In genomic region chr12:79092569-79092968, GRCm38 (mm10) we compare ENCODE assay signal across 8 mouse cellular contexts. TPM values are rescaled to one million over a fixed set of nuclear protein-coding genes. Genes with fewer than 3 reads are reported as not detected.
A peak's percentile ranks its signal among the peaks of the same experiment; 100 is the strongest.
DNase-seq lines count a peak whose midpoint lies in the region; TF ChIP-seq lines count a peak whose summit lies in the region.

No protein-coding gene starts in this region.

- no peak for TF ChIP-seq EP300 in CH12.LX (IDR thresholded peaks at IDR 0.05; ENCODE audit: low read length)

- peaks cover 4% of the 10 kb centered on the region for H3K9me3 ChIP-seq in CH12.LX (replicated peaks; ENCODE audit: low read length)

- H3K4me1 ChIP-seq in CH12.LX (ENCODE audit: control insufficient read depth in 1 of 2, insufficient read depth in 2 of 2): peaks cover 0 to 25% of the 10 kb centered on the region in 2 experiments; a peak in 2 of 4 replicates
- peaks cover 14% of the 10 kb centered on the region for H3K4me1 ChIP-seq in bone marrow macrophage, adult 2 months (ENCODE audit: control insufficient read depth, insufficient read depth, low read length)

- no peaks in the 10 kb centered on the region for H3K27me3 ChIP-seq in CH12.LX (replicated peaks)

- H3K4me2 ChIP-seq in CH12.LX (ENCODE audit: insufficient read depth, low read depth, poor library complexity, severe bottlenecking): no peak overlapping the region

- no peak overlapping the region for H3K4me3 ChIP-seq in CH12.LX (replicated peaks in 1 of 3; ENCODE audit: low read depth in 2 of 3, low read length in 2 of 3, poor library complexity in 1 of 3)
- H3K4me3 ChIP-seq in bone marrow macrophage, adult 2 months (ENCODE audit: insufficient read depth, low read length): no peak overlapping the region

- peak; percentile 19 for DNase-seq in cerebellum, adult 9-11 months
- DNase-seq in cerebellum, adult 9-10 months: no peak
- DNase-seq in CH12.LX (ENCODE audit: extremely low read depth): peak; percentile 68
- DNase-seq in heart, postnatal 36 days: peak; percentile 50 to 71
- peak; percentile 37 to 47 for DNase-seq in left cerebral cortex, postnatal 25 days (ENCODE audit: low spot score in 2 of 2)
- peak; percentile 47 for DNase-seq in ovary, postnatal 14 days (ENCODE audit: low spot score)
- DNase-seq in thymus, postnatal 25 days: peak; percentile 76

- TF ChIP-seq CTCF in CH12.LX (conservative IDR thresholded peaks at IDR 0.05 in 1 of 2, IDR thresholded peaks at IDR 0.05 in 1 of 2; ENCODE audit: low read depth in 2 of 2, low read length in 2 of 2): peak; percentile 63 to 89
- peak; percentile 96 for TF ChIP-seq CTCF in bone marrow macrophage, adult 2 months (IDR thresholded peaks at IDR 0.05; ENCODE audit: low read depth, low read length)

- peak; percentile 87 for TF ChIP-seq RAD21 in CH12.LX (IDR thresholded peaks at IDR 0.05; ENCODE audit: low read depth, low read length)

- TF ChIP-seq POLR2A in CH12.LX (IDR thresholded peaks at IDR 0.05; ENCODE audit: low read depth, low read length): no peak
- TF ChIP-seq POLR2A in bone marrow macrophage, adult 2 months (IDR thresholded peaks at IDR 0.05; ENCODE audit: borderline replicate concordance, low read depth, low read length): no peak

- peaks cover 0 to 2% of the 10 kb centered on the region in 2 experiments for H3K36me3 ChIP-seq in CH12.LX (replicated peaks in 1 of 2; ENCODE audit: control insufficient read depth in 1 of 2, insufficient read depth in 1 of 2, low read length in 1 of 2)

- in situ Hi-C loops in CH12.LX (cut with MboI; ENCODE audit: low pct_ligation_motif_present, low pct_unique_long_range_greater_than_20kb, low sequenced_read_pairs): loop anchor here (25.0 kb wide), 1 partner anchor 1030 kb away; no protein-coding TSS in a partner anchor

- dilution Hi-C loops in CH12.LX (cut with MboI; ENCODE audit: extremely low pct_ligation_motif_present, extremely low pct_unique_long_range_greater_than_20kb, low sequenced_read_pairs): no loop called here

- H3K9ac ChIP-seq in CH12.LX (ENCODE audit: insufficient read depth, low read depth): no peak overlapping the region

- no peaks in the 10 kb centered on the region; the same call in none of the 2 replicates for H3K79me2 ChIP-seq in CH12.LX (replicated peaks; ENCODE audit: control insufficient read depth, extremely low read depth, insufficient read depth, poor library complexity, severe bottlenecking)

- H3K27ac ChIP-seq in CH12.LX (ENCODE audit: insufficient read depth, low read depth): no peak overlapping the region
- H3K27ac ChIP-seq in bone marrow macrophage, adult 2 months (ENCODE audit: insufficient read depth, low read depth, low read length): peak overlapping the region; percentile 8

- intact Hi-C loops in heart, postnatal 36 days (cut with DNase I): loop anchor here (1.0 to 10.0 kb wide), 4 partner anchors 69 to 878 kb away; partner anchors contain the start of genes Atp6v1d and Eif2s1
- intact Hi-C loops in left cerebral cortex, postnatal 25 days (cut with DNase I): loop anchor here (1.0 kb wide), 2 partner anchors 69 to 174 kb away; no protein-coding TSS in a partner anchor

TF ChIP-seq in CH12.LX, 34 proteins besides CTCF, POLR2A, EP300 and RAD21:
- TF ChIP-seq KAT2A (IDR thresholded peaks at IDR 0.05; ENCODE audit: insufficient replicate concordance, low read length) (no peak), ELF1 (IDR thresholded peaks at IDR 0.05; ENCODE audit: low read depth, low read length) (no peak), ZC3H11A (IDR thresholded peaks at IDR 0.05; ENCODE audit: low read depth, low read length) (peak; percentile 68), SMC3 (IDR thresholded peaks at IDR 0.05; ENCODE audit: low read depth, low read length) (peak; percentile 97), UBTF (IDR thresholded peaks at IDR 0.05; ENCODE audit: low read depth, low read length) (no peak), MAZ (IDR thresholded peaks at IDR 0.05; ENCODE audit: low read depth, low read length) (no peak), MAFK (IDR thresholded peaks at IDR 0.05; ENCODE audit: insufficient replicate concordance, low read length) (0 out of 2 replicates have a peak, but pooled peaks have one; percentile 30), NELFE (IDR thresholded peaks at IDR 0.05; ENCODE audit: low read depth, low read length) (no peak)

RNA-seq across cellular contexts. Expression of gene Pigh, which starts 3.1 kb away (rescaled TPM):
- total RNA-seq in CH12.LX (2012; rRNA removed): 12.8 and 13.0 TPM in 2 replicates
- total RNA-seq in CH12.LX (2014; rRNA removed): 17.8 and 18.2 TPM in 2 replicates
- polyA plus RNA-seq in CH12.LX (2012; ENCODE audit: insufficient read length, low read depth): 8.3 and 9.3 TPM in 2 replicates
- 13.3 and 15.9 TPM in 2 replicates for polyA plus RNA-seq in bone marrow macrophage, adult 2 months (2012; ENCODE audit: insufficient read depth, insufficient read length, missing spikeins)
- 1 to 10 TPM; 2.9 to 3.5 TPM for total RNA-seq in heart, postnatal 36 days (2021)
- 10 to 100 TPM in 1 of 2 experiments, 1 to 10 TPM in 1; 9.5 to 11.8 TPM for total RNA-seq in left cerebral cortex, postnatal 25 days (2021)

RNA-seq across cellular contexts. Expression of gene Arg2, which starts 38.0 kb away (rescaled TPM):
- total RNA-seq in CH12.LX (2012; rRNA removed) (not detected in 2 replicates), CH12.LX (2014; rRNA removed) (not detected in 2 replicates)
- polyA plus RNA-seq in CH12.LX (2012; ENCODE audit: insufficient read length, low read depth): not detected in 2 replicates
- 0.90 and 1.5 TPM in 2 replicates for polyA plus RNA-seq in bone marrow macrophage, adult 2 months (2012; ENCODE audit: insufficient read depth, insufficient read length, missing spikeins)
- total RNA-seq in heart, postnatal 36 days (2021): not detected
- total RNA-seq in left cerebral cortex, postnatal 25 days (2021): 1 to 10 TPM; 3.2 to 4.0 TPM
